Mouse (Mus musculus) liver, adult 2 months (tissue): Measurements from ENCODE around the gene Lrr1.
A peak's percentile ranks its signal among the peaks of the same experiment; 100 is the strongest.

ENCODE experiments used
- CTCF ChIP-seq: fragments of 200-500 bp; IDR thresholded peaks from 2 replicates; pipeline ENCODE4 v1.5.1; 2011; ENCODE audit warnings: low read depth, low read length, control low read depth
- POLR2A ChIP-seq: fragments of 200-500 bp; IDR thresholded peaks from 2 replicates; pipeline ENCODE4 v1.6.1; 2011; ENCODE audit warnings: low read length, control low read depth; ENCODE audit not compliant: insufficient read depth; ENCODE audit errors: extremely low read depth

DNA sequence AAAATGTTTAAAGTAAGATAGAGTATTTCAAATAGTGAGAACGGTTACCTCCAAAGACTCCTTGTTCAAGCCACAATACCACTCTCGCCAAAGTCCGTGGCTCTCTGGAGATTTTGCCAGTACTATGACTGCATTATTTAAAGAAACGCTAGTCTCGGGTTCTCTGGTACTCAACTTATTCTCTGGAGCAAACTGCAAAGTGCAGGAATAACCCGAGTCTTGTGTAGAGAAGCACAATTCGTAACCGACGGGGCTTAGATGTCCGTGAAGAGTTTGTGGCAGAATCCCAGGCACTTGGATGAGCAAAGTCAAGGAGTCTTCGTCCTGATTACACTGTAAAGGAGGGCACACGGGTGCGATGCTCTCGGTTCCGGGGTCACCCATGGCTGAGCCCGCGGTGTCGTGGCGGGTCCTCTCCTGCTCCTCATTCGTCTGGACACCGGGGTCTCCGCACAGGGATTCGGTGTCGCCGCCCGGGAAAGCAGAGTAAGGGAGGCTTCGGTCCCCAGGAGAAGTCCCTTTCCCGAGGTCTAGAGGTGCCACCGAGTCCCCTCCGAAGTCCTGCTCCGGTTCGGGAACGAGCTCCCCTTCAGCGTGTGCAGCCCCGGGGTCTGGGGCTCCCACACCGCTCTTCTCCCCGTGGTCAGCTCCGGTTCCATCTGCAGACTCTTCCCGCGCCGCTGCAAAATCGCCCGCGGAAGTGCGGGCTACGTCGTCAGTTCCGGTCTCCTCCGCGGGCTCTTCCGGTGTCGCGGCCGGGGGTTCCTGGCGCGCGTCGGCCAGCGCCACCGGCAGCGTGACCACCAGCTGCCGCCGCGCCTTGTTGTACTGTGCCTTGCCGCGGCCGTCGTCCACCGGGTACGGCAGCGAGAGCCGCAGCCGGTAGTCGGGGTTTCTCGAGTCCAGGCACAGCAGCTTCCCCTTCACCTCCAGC, 28.1 kb downstream of the Lrr1 start, which contains the start of gene Gm49383:
- TF ChIP-seq POLR2A (peak; percentile 85), CTCF (no peak)
